Mouse (Mus musculus): ENCODE measurements around the gene Ctsa.

DNA sequence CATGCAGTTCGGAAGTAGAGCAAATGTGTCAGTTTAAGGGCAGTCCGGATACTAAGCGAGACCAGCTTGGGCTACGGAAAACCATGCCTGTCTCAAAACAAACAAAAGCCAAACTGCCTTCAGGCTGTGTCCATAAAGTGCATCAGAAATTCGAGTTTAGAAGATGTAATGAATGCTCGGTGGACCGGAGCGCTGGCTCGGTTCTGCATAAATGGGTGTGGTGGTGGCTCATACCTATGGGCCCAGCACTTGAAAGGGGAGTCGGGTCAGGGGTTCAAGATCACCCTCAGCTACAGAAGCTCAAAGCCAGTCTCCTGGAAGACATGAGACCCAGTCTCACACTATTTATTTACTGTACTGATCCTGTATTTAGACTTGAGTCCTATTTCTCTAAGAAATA lies 44.9 kb upstream of the Ctsa start:
- TF ChIP-seq POLR2A (IDR thresholded peaks at IDR 0.05; ENCODE audit: extremely low read depth, insufficient read depth, low read length) (no peak), CTCF (IDR thresholded peaks at IDR 0.05; ENCODE audit: extremely low read depth, insufficient read depth, low read length) (no peak)

All from cortical plate, adult 2 months (tissue).